Mouse (Mus musculus) embryonic fibroblast, embryonic 13.5 days (primary cell): ENCODE measurements around the gene Tns1.

Source experiments
- CTCF ChIP-seq: IDR thresholded peaks from 2 replicates; pipeline ENCODE4 v1.5.1; 2011; ENCODE audit warnings: mild to moderate bottlenecking, control low read depth, low read length, moderate library complexity, borderline replicate concordance; ENCODE audit not compliant: insufficient read depth
- POLR2A ChIP-seq: IDR thresholded peaks from 2 replicates; pipeline ENCODE4 v1.6.1; 2011; ENCODE audit warnings: low read depth, mild to moderate bottlenecking, control low read depth, low read length, moderate library complexity

DNA sequence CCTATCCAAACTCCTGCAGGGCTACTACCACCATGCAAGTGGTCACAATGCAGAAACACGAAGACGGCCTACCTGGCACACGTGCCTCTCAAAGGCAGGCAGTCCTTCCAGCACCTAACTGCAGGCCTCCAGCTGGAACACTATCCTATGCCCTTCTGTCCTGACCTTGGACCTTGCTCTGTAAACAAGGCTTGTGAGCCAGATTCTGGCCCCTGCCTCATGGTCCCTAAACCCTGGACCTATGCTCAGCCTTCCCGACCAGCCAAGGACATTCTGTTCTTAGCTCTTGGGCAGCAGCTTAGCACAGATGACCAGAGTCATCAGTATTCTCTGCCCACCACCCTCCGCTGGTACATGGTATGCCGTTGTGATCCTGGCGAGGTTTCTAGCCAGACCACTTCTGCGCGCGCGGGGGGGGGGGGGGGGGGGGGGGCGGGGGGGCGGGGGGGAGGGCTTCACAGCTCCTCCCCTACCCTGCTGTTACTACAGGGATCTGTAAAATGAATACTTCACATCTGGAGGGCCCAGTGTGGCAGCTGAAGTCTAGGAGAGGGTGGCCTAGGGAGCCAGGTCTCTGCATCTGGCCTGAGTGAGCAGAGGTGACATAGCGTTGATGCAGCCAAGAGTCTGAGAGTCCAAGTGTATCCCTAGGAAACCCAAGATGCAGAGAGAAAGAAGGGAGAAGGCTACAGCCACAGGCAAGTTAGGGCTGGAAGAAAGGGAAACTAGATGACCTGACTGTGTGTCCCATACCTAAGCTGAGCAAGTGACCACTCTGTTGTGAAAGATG is 109.5 kb downstream of the Tns1 start:
- no peak for TF ChIP-seq CTCF
- TF ChIP-seq POLR2A: no peak
